Mouse (Mus musculus): ENCODE results near the gene Tmed2. TPM values are rescaled to one million over a fixed set of nuclear protein-coding genes. Genes with fewer than 3 reads are reported as not detected.
A peak's percentile ranks its signal among the peaks of the same experiment; 100 is the strongest.
"Not testable (repeated sequence)": the region's sequence is repeated elsewhere in the genome, so short reads cannot be mapped to it uniquely, and the experiment has no call there.

Gene Tmed2
- total RNA-seq, 2 experiments from 2014 or later: 145 to 151 TPM

GRCm38 (mm10) chr5:124528351-124528750 is 12.1 kb upstream of the Tmed2 start:
- DNase-seq: no peak

- peak; percentile 79 for DNase-seq
Observed at GRCm38 (mm10) chr5:124528791-124529190, 11.7 kb upstream of the Tmed2 start.

- DNase-seq: peak; percentile 60
Observed at GRCm38 (mm10) chr5:124529191-124529651, 11.3 kb upstream of the Tmed2 start.

- no peak for DNase-seq
Observed at GRCm38 (mm10) chr5:124529697-124530096, 10.8 kb upstream of the Tmed2 start.

GRCm38 (mm10) chr5:124530655-124531582 is 9.6 kb upstream of the Tmed2 start, which contains the start of gene Rilpl1:
Gene Rilpl1, minus strand, starts transcription at chr5:124531391.
- peak; percentile 88 for DNase-seq

- no peak for DNase-seq
Observed at GRCm38 (mm10) chr5:124531583-124531930, 8.9 kb upstream of the Tmed2 start.

- no peak for DNase-seq
Observed at GRCm38 (mm10) chr5:124532451-124532850, 8.0 kb upstream of the Tmed2 start.

- no peak for DNase-seq
Observed at GRCm38 (mm10) chr5:124535016-124535415, 5.5 kb upstream of the Tmed2 start.

- DNase-seq: peak; percentile 53
Observed at GRCm38 (mm10) chr5:124536776-124537175, 3.7 kb upstream of the Tmed2 start.

GRCm38 (mm10) chr5:124538813-124539792 is 1.4 kb upstream of the Tmed2 start:
- peak; percentile 36 for DNase-seq

- no peak for DNase-seq
Observed at GRCm38 (mm10) chr5:124539905-124540304, 590 bp upstream of the Tmed2 start.

- peak; percentile 80 for DNase-seq
Observed at GRCm38 (mm10) chr5:124540905-124541601, 558 bp downstream of the Tmed2 start.

- no peak for DNase-seq
Observed at GRCm38 (mm10) chr5:124541602-124541973, 1.1 kb downstream of the Tmed2 start.

GRCm38 (mm10) chr5:124550737-124551136 is 10.2 kb downstream of the Tmed2 start:
- DNase-seq: not testable (repeated sequence)

- not testable (repeated sequence) for DNase-seq
Observed at GRCm38 (mm10) chr5:124551349-124552093, 11.0 kb downstream of the Tmed2 start.

- no peak for DNase-seq
Observed at GRCm38 (mm10) chr5:124552094-124552472, 11.6 kb downstream of the Tmed2 start.

GRCm38 (mm10) chr5:124552558-124553307 is 12.2 kb downstream of the Tmed2 start, which contains the start of gene Ddx55:
Gene Ddx55, plus strand, starts transcription at chr5:124552864.
- peak; percentile 88 for DNase-seq

GRCm38 (mm10) chr5:124553607-124554006 is 13.1 kb downstream of the Tmed2 start:
- DNase-seq: no peak

GRCm38 (mm10) chr5:124555145-124555544 is 14.7 kb downstream of the Tmed2 start:
- no peak for DNase-seq

- no peak for DNase-seq
Observed at GRCm38 (mm10) chr5:124571068-124571467, 30.6 kb downstream of the Tmed2 start.

All from gastrocnemius, postnatal 25 days (tissue).